ENCODE assay signal across 21 mouse cellular contexts in genomic region chr6:53844626-53845025, GRCm38 (mm10). TPM values are rescaled to one million over a fixed set of nuclear protein-coding genes. Genes with fewer than 3 reads are reported as not detected.
"Had no signal": no experiment of that assay in that cellular context is flagged by ENCODE, and none has a peak within 500 bp of the region (broad histone marks: within the 10 kb centered on the region; RNA-seq: fewer than 3 reads in every experiment).

No protein-coding gene starts in this region.

- H3K4me1 ChIP-seq: liver, embryonic 13.5 days; liver, embryonic 15.5 days; lung, embryonic 15.5 days; megakaryocyte, embryonic 14.5 days; midbrain, embryonic 13.5 days; neural tube, embryonic 12.5 days; stomach, embryonic 15.5 days had no signal

- DNase-seq: liver, embryonic 13.5 days; liver, postnatal 0 days; lung, adult 2 months; lung, postnatal 14 days; lung, postnatal 36 days; right cerebral cortex, postnatal 14 days; thymus, adult 18-20 months; thymus, postnatal 14 days; thymus, postnatal 36 days had no signal

- H3K36me3 ChIP-seq: liver, embryonic 13.5 days; liver, embryonic 15.5 days; lung, embryonic 15.5 days; midbrain, embryonic 13.5 days; neural tube, embryonic 12.5 days; stomach, embryonic 15.5 days had no signal

- H3K27ac ChIP-seq: liver, embryonic 13.5 days; liver, embryonic 15.5 days; lung, embryonic 15.5 days; macrophage; midbrain, embryonic 13.5 days; neural tube, embryonic 12.5 days; stomach, embryonic 15.5 days; stomach, postnatal 0 days had no signal

- ATAC-seq: liver, postnatal 0 days; lung, postnatal 0 days; midbrain, embryonic 13.5 days; midbrain, embryonic 16.5 days had no signal

- H3K4me2 ChIP-seq: liver, embryonic 13.5 days; liver, embryonic 15.5 days; lung, embryonic 15.5 days; midbrain, embryonic 11.5 days; midbrain, embryonic 13.5 days; neural tube, embryonic 12.5 days; stomach, embryonic 15.5 days had no signal

- H3K27me3 ChIP-seq: liver, embryonic 13.5 days; liver, embryonic 15.5 days; lung, embryonic 15.5 days; midbrain, embryonic 13.5 days; neural tube, embryonic 12.5 days; stomach, embryonic 15.5 days had no signal

- H3K9me3 ChIP-seq: liver, embryonic 13.5 days; liver, embryonic 15.5 days; lung, embryonic 15.5 days; megakaryocyte, embryonic 14.5 days; midbrain, embryonic 13.5 days; neural tube, embryonic 12.5 days; stomach, embryonic 15.5 days had no signal

- H3K9ac ChIP-seq: liver, embryonic 13.5 days; liver, embryonic 15.5 days; liver, postnatal 0 days; lung, embryonic 15.5 days; midbrain, embryonic 13.5 days; neural tube, embryonic 12.5 days; stomach, embryonic 15.5 days had no signal

- H3K4me3 ChIP-seq: liver, embryonic 13.5 days; liver, embryonic 15.5 days; lung, embryonic 15.5 days; megakaryocyte, embryonic 14.5 days; midbrain, embryonic 13.5 days; myocyte; neural tube, embryonic 12.5 days; stomach, embryonic 15.5 days had no signal

RNA-seq across cellular contexts. Expression of gene Tril, which starts 24.0 kb away (rescaled TPM):
- polyA plus RNA-seq: macrophage had no signal
